Mouse (Mus musculus) embryonic fibroblast, embryonic 13.5 days (primary cell): ENCODE data around the gene Pard3.

Experiments
- CTCF ChIP-seq: IDR thresholded peaks from 2 replicates; pipeline ENCODE4 v1.5.1; 2011; ENCODE audit warnings: mild to moderate bottlenecking, control low read depth, low read length, moderate library complexity, borderline replicate concordance; ENCODE audit not compliant: insufficient read depth
- POLR2A ChIP-seq: IDR thresholded peaks from 2 replicates; pipeline ENCODE4 v1.6.1; 2011; ENCODE audit warnings: low read depth, mild to moderate bottlenecking, control low read depth, low read length, moderate library complexity

DNA sequence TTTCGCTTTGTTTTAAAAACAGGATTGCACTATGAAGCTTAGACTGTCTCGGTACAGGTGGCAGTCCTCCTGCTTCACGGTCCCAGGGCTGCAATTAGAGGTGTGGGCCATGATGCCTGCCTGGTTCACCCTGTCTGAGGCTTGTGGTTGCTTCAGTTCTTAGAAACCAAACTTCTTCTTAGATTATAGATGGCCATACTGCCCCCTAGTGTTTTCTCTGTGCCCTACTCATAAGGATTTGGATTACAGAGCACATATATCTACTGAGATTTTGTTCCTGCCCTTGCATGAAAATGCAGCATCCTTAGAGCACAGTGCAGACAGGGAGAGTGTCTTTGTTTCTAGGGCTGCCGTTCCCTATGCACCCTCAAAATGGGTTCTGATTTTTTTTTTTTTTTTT is 114.9 kb downstream of the Pard3 start:
- TF ChIP-seq CTCF (no peak), POLR2A (no peak)
